Mouse (Mus musculus): ENCODE measurements around the gene Olfr1238. TPM values are rescaled to one million over a fixed set of nuclear protein-coding genes. Genes with fewer than 3 reads are reported as not detected.

Olfr1238 gene
- not detected for total RNA-seq (2021)
- long read RNA-seq: 0 reads

- no peak for DNase-seq (ENCODE audit: low spot score in 2 of 2)
These were observed at the start of gene Olfr1238 for GRCm38 (mm10) chr2:89409576-89409975. TSS of gene Olfr1238 (minus strand) at chr2:89409676.

GRCm38 (mm10) chr2:89442900-89443299 is 33.4 kb upstream of the Olfr1238 start, which contains the start of gene Olfr1240:
TSS of gene Olfr1240 (minus strand) at chr2:89443000.
- no peak for DNase-seq (ENCODE audit: low spot score in 2 of 2)

DNA sequence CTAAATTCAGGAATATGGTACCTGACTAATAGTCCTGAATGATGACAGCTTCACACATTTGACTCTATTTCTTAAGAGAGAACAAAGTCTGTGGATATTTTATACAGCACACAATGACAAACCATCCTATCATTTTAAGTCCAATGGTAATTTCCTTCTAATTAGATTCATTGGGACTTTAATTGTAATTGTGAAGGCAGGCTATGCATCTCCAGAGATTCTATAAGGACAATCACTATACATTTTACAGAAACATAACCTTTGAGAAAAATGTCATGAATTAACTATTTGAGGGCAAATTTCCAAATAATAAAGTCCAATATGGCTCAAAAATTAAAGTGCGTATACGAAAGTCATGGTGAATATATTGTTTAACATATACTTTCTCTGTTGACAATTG is 10.8 kb upstream of the Olfr1238 start, which contains the start of gene Olfr1239:
Olfr1239 (minus strand) TSS at position 101 of the 400 bp plus-strand sequence.
- DNase-seq (ENCODE audit: low spot score in 2 of 2): no peak

DNA sequence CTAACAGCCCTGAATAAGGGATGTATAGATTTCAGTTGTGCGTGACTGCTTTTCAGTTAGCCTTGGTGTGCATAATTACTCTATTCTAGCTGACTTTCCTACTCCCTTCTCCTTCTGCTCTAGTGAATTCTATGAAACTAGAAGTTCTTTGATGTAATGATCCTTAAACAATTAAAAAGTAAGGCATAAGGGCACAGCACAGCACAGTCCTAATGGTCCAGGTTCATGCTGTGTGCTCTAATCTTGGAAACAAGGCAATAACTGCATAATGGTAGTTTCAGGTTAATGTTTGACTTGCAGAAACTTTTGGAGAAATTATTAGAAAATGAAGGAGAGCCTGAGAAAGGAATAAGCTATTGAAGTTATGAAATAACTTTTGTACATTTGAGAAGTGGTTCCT is 5.1 kb upstream of the Olfr1238 start:
- no peak for DNase-seq (ENCODE audit: low spot score in 2 of 2)

DNA sequence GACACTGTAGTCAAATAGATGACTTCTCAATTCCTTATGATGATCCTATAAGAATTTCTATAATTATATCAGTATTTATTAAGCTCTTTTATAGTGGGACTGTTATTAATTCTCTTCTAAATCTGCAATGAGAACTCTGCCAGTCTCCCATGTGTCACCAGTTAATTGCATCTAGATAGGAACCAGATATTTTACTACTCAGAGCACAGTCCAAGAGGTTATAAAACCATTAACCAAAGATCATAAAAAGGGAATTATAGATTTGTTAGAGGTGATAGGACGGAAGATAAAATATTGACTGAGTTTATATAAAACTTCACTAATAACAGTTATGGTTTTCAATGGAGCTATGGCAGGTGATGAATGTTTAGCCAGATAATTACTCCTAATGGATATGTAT is 8.6 kb downstream of the Olfr1238 start:
- no peak for DNase-seq (ENCODE audit: low spot score in 2 of 2)

DNA sequence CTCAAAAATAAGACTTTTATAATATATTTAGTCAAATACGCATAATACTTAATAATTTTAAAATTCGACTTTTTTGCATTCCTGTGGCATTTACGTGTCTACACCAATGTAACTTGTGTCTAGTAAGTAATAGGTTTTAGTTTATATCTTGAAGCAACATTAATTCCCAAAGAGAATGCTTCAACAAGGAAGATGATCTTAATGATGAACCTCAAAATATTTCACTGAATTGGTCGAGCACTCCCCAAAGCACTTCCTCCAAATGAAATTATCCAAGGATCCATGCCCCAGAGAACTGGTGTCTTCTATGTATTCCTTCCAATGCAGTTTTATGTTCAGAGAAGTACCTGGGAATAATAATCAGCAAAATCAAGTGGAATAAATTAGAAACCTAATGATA is 44.7 kb downstream of the Olfr1238 start, which contains the start of gene Olfr1234:
Olfr1234 (minus strand) TSS at position 101 of the 400 bp plus-strand sequence.
- DNase-seq (ENCODE audit: low spot score in 2 of 2): no peak

Other genes starting within 250 kb of the Olfr1238 start
- not detected for gene Olfr1224-ps1, start 245.6 kb downstream of the Olfr1238 start, total RNA-seq (2021)
- gene Olfr1225, start 235.0 kb downstream of the Olfr1238 start, total RNA-seq (2021): not detected
- not detected for gene Olfr1226, start 209.6 kb downstream of the Olfr1238 start, total RNA-seq (2021)
- not detected for gene Olfr1228, start 155.6 kb downstream of the Olfr1238 start, total RNA-seq (2021)
- gene Olfr1229, start 121.7 kb downstream of the Olfr1238 start, total RNA-seq (2021): not detected
- not detected for gene Olfr1230, start 112.4 kb downstream of the Olfr1238 start, total RNA-seq (2021)
- not detected for gene Olfr1231, start 102.6 kb downstream of the Olfr1238 start, total RNA-seq (2021)
- gene Olfr1232, start 80.0 kb downstream of the Olfr1238 start, total RNA-seq (2021): not detected
- not detected for gene Olfr1233, start 67.3 kb downstream of the Olfr1238 start, total RNA-seq (2021)
- gene Olfr1234, start 44.8 kb downstream of the Olfr1238 start, total RNA-seq (2021): not detected
- not detected for gene Olfr1239, start 10.7 kb upstream of the Olfr1238 start, total RNA-seq (2021)
- gene Olfr1240, start 33.3 kb upstream of the Olfr1238 start, total RNA-seq (2021): not detected
- gene Olfr1241, start 77.5 kb upstream of the Olfr1238 start, total RNA-seq (2021): not detected
- gene Olfr1242, start 88.7 kb upstream of the Olfr1238 start, total RNA-seq (2021): not detected
- gene Olfr1243, start 121.8 kb upstream of the Olfr1238 start, total RNA-seq (2021): not detected
- gene Olfr1245, start 168.8 kb upstream of the Olfr1238 start, total RNA-seq (2021): not detected
- not detected for gene Olfr1246, start 183.5 kb upstream of the Olfr1238 start, total RNA-seq (2021)
- not detected for gene Olfr1247, start 204.5 kb upstream of the Olfr1238 start, total RNA-seq (2021)
- gene Olfr1248, start 208.6 kb upstream of the Olfr1238 start, total RNA-seq (2021): not detected
- not detected for gene Olfr1249, start 225.3 kb upstream of the Olfr1238 start, total RNA-seq (2021)

Data from layer of hippocampus, postnatal 10 days (tissue).